Mouse (Mus musculus) liver, adult (tissue): ENCODE results near the gene Slc25a28.

Experiments used
- GATA4 ChIP-seq: IDR thresholded peaks from 2 replicates; pipeline ENCODE4 v1.6.1; 2014; ENCODE audit warnings: mild to moderate bottlenecking, low read length; ENCODE audit not compliant: insufficient replicate concordance

Gene Slc25a28

GRCm38 (mm10) chr19:43665441-43666048 lies 9.1 kb downstream of the Slc25a28 start:
- no peak for TF ChIP-seq GATA4

GRCm38 (mm10) chr19:43663471-43663870 lies 11.2 kb downstream of the Slc25a28 start:
- TF ChIP-seq GATA4 = no peak

GRCm38 (mm10) chr19:43662176-43662967 lies 12.3 kb downstream of the Slc25a28 start:
- TF ChIP-seq GATA4 = no peak

- no peak for TF ChIP-seq GATA4
Measured at GRCm38 (mm10) chr19:43660774-43661173, 13.9 kb downstream of the Slc25a28 start.

- no peak for TF ChIP-seq GATA4
Measured at GRCm38 (mm10) chr19:43659632-43660031, 15.0 kb downstream of the Slc25a28 start.

- TF ChIP-seq GATA4 = no peak
Measured at GRCm38 (mm10) chr19:43655735-43656492, 18.8 kb downstream of the Slc25a28 start.

- TF ChIP-seq GATA4 = no peak
Measured at GRCm38 (mm10) chr19:43651241-43651785, 23.4 kb downstream of the Slc25a28 start.

GRCm38 (mm10) chr19:43648343-43648742 lies 26.3 kb downstream of the Slc25a28 start:
- TF ChIP-seq GATA4 = no peak

GRCm38 (mm10) chr19:43647261-43647660 lies 27.4 kb downstream of the Slc25a28 start:
- TF ChIP-seq GATA4 = no peak

- no peak for TF ChIP-seq GATA4
Measured at GRCm38 (mm10) chr19:43646852-43647251, 27.8 kb downstream of the Slc25a28 start.

- no peak for TF ChIP-seq GATA4
Measured at GRCm38 (mm10) chr19:43645508-43645907, 29.2 kb downstream of the Slc25a28 start.

GRCm38 (mm10) chr19:43642843-43643242 lies 31.8 kb downstream of the Slc25a28 start:
- TF ChIP-seq GATA4 = no peak

- no peak for TF ChIP-seq GATA4
Measured at GRCm38 (mm10) chr19:43641833-43642232, 32.8 kb downstream of the Slc25a28 start.

- TF ChIP-seq GATA4 = no peak
Measured at GRCm38 (mm10) chr19:43630466-43631251, 44.0 kb downstream of the Slc25a28 start.

GRCm38 (mm10) chr19:43629088-43629487 lies 45.6 kb downstream of the Slc25a28 start:
- no peak for TF ChIP-seq GATA4
